In the genomic region with DNA sequence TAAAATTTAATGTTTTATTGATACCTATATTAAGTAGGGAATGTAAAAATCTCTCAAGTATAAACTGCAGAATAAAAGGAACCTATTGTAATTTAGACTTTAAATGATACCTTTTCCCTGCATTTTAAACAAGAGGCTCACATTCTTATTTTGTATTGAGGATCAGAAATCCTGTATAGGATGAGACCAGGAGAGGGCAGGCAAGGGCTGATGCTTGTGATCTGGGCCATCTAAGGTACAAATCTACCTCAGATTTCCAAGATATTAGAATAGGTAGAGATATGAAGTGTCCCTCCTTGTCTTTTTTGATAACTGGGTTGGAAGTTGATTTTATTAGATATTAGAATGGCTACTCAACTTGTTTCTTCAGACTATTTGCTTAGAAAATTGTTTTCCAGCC, we compare ENCODE assay signal across 9 mouse cellular contexts. TPM values are rescaled to one million over a fixed set of nuclear protein-coding genes. Genes with fewer than 3 reads are reported as not detected.
DNase-seq lines count a peak whose midpoint lies in the region; ATAC-seq and TF ChIP-seq lines count a peak whose summit lies in the region.
"Not testable (repeated sequence)": the region's sequence is repeated elsewhere in the genome, so short reads cannot be mapped to it uniquely, and the experiment has no call there.
"Had no signal": no experiment of that assay in that cellular context is flagged by ENCODE, and none has a peak within 500 bp of the region (broad histone marks: within the 10 kb centered on the region; RNA-seq: fewer than 3 reads in every experiment).

No protein-coding gene starts in this region.

- not testable (repeated sequence) for H3K4me2 ChIP-seq in forebrain, postnatal 0 days (ENCODE audit: low read depth); hindbrain, postnatal 0 days (ENCODE audit: low read depth, low read length)

- H3K9ac ChIP-seq in forebrain, postnatal 0 days; hindbrain, postnatal 0 days (replicated peaks; ENCODE audit: low read length): not testable (repeated sequence)

- H3K4me3 ChIP-seq in forebrain, postnatal 0 days (ENCODE audit: low read depth, low read length); hindbrain, postnatal 0 days (ENCODE audit: low read length): not testable (repeated sequence)

- H3K27ac ChIP-seq in forebrain, postnatal 0 days (ENCODE audit: low read depth, low read length); hindbrain, postnatal 0 days: not testable (repeated sequence)

- H3K4me1 ChIP-seq in forebrain, postnatal 0 days (ENCODE audit: insufficient read depth); hindbrain, postnatal 0 days (ENCODE audit: insufficient read depth, low read length): not testable (repeated sequence)

- H3K9me3 ChIP-seq in forebrain, postnatal 0 days (ENCODE audit: low read length); hindbrain, postnatal 0 days (ENCODE audit: low read length): not testable (repeated sequence)

- H3K36me3 ChIP-seq in forebrain, postnatal 0 days (ENCODE audit: insufficient read depth); hindbrain, postnatal 0 days (ENCODE audit: insufficient read depth, low read length): not testable (repeated sequence)

- ATAC-seq in forebrain, postnatal 0 days, result peak; percentile 43; the same call in 1 of the 2 replicates
- peak; percentile 69; the same call in 1 of the 2 replicates for ATAC-seq in hindbrain, postnatal 0 days
- ATAC-seq in megakaryocyte, adult 5-6 weeks (ENCODE audit: poor library complexity, severe bottlenecking), result peak; percentile 62

- TF ChIP-seq POLR2A in brain, embryonic 14.5 days (IDR thresholded peaks at IDR 0.05; ENCODE audit: borderline replicate concordance, extremely low read depth, insufficient read depth, insufficient read length, poor library complexity, severe bottlenecking), result not testable (repeated sequence)

- not testable (repeated sequence) for TF ChIP-seq CTCF in brain, embryonic 14.5 days (IDR thresholded peaks at IDR 0.05; ENCODE audit: borderline replicate concordance, extremely low read depth, insufficient read depth, insufficient read length)
- peak; percentile 36; the same call in 1 of the 2 replicates for TF ChIP-seq CTCF in forebrain, postnatal 0 days (IDR thresholded peaks at IDR 0.05; ENCODE audit: low read depth)
- TF ChIP-seq CTCF in hindbrain, postnatal 0 days (IDR thresholded peaks at IDR 0.05; ENCODE audit: low read depth), result peak; percentile 59

- peak; percentile 57 for DNase-seq in CD4-positive, CD25-positive, alpha-beta regulatory T cell, adult 2 months (ENCODE audit: low read depth, low spot score)
- DNase-seq in brain, embryonic 14.5 days (ENCODE audit: low read depth), result peak; percentile 14
- peak; percentile 10 for DNase-seq in forebrain, postnatal 0 days
- peak; percentile 53 for DNase-seq in hindbrain, postnatal 0 days (ENCODE audit: low spot score)
- peak; percentile 6 for DNase-seq in left cerebral cortex, adult 11 months (ENCODE audit: low spot score)
- DNase-seq in retina, embryonic 14.5 days (ENCODE audit: low spot score), result peak; percentile 13
- DNase-seq in thymus, postnatal 25 days, result peak; percentile 26

- not testable (repeated sequence) for H3K27me3 ChIP-seq in forebrain, postnatal 0 days (ENCODE audit: insufficient read depth, low read length); hindbrain, postnatal 0 days (ENCODE audit: insufficient read depth, low read length)

RNA-seq across cellular contexts. Expression of a gene that starts 59.1 kb away (rescaled TPM):
- 0.11 and 0.23 TPM in 2 replicates for polyA plus RNA-seq in brain, embryonic 14.5 days (2012; rRNA removed)
- 0.43 TPM in 1 of 2 replicates, not detected in the other for total RNA-seq in forebrain, postnatal 0 days (2014; rRNA removed)
- 0.35 and 0.48 TPM in 2 replicates for polyA plus RNA-seq in forebrain, postnatal 0 days (2015; fragmentation: Nextera tagmentation; extraction: Ambion mirVana)
- total RNA-seq in hindbrain, postnatal 0 days (2014; rRNA removed), result 0.14 TPM in 1 of 2 replicates, not detected in the other
- 0.40 and 0.63 TPM in 2 replicates for polyA plus RNA-seq in hindbrain, postnatal 0 days (2015; fragmentation: Nextera tagmentation; extraction: Ambion mirVana)
- 165 and 182 TPM in 2 replicates for total RNA-seq in megakaryocyte, adult 5-6 weeks (2015)
- total RNA-seq in megakaryocyte, adult 5-6 weeks (2017), result 234 and 254 TPM in 2 replicates
- polyA plus RNA-seq: testis, adult 2 months had no signal

Comparison
In these comparisons a context has a peak if more than half of its experiments do, and no peak if none do; other contexts are left out.
1. DNase-seq: peak in every context shown above with its lines; median percentile 57 in CD4-positive, CD25-positive, alpha-beta regulatory T cell, adult 2 months; 53 in hindbrain, postnatal 0 days; 26 in thymus, postnatal 25 days; 14 in brain, embryonic 14.5 days; 13 in retina, embryonic 14.5 days; 10 in forebrain, postnatal 0 days; 6 in left cerebral cortex, adult 11 months.
2. RNA of a gene that starts 59.1 kb away (total RNA-seq): 165 to 254 TPM in megakaryocyte, adult 5-6 weeks; 0.43 TPM in forebrain, postnatal 0 days and 0.14 TPM in hindbrain, postnatal 0 days; every median in the first group is over 100 times any median in the second.
3. Peak in every context shown above with its lines, with median percentiles within 50 percentile points of each other: ATAC-seq.